ENCODE assay signal across 19 mouse cellular contexts in the genomic region with DNA sequence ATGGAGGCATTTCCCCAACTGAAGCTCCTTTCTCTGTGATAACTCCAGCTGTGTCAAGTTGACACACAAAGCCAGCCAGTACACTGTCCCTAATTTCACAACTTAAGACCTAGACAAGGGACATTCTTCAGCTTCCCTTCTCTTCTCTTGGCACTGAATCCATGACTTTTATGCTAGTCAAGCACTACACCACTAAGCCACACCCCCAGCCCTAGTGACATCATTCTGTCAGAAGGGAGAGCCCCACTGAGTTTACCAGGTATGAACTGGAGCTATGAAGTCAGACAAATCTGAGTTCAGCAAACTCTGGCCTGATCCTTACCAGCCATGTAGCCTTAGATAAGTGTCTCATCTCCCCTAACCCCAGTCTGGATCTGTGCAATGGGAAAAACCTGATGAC.
"Had no signal": no experiment of that assay in that cellular context is flagged by ENCODE, and none has a peak within 500 bp of the region (broad histone marks: within the 10 kb centered on the region; RNA-seq: fewer than 3 reads in every experiment).

No protein-coding gene starts in this region.

- H3K4me2 ChIP-seq: lung, embryonic 14.5 days; midbrain, embryonic 13.5 days; midbrain, embryonic 15.5 days; neural tube, embryonic 13.5 days; neural tube, embryonic 15.5 days; stomach, embryonic 15.5 days had no signal

- DNase-seq: lung, adult 18-20 months; lung, embryonic 14.5 days; lung, postnatal 10 days; lung, postnatal 4 days; retina, postnatal 1 day; right cerebral cortex, adult 18-20 months; right cerebral cortex, postnatal 25 days; right cerebral cortex, postnatal 4 days; thymus, adult 18-20 months; thymus, postnatal 14 days; thymus, postnatal 36 days had no signal

- ATAC-seq: midbrain, embryonic 13.5 days; midbrain, embryonic 15.5 days had no signal

- H3K27me3 ChIP-seq: midbrain, embryonic 15.5 days; neural tube, embryonic 13.5 days; neural tube, embryonic 15.5 days; stomach, embryonic 15.5 days had no signal

- H3K36me3 ChIP-seq: midbrain, embryonic 10.5 days; midbrain, embryonic 13.5 days; midbrain, embryonic 15.5 days; neural tube, embryonic 13.5 days; neural tube, embryonic 15.5 days; stomach, embryonic 15.5 days had no signal

- H3K9ac ChIP-seq: liver, embryonic 14.5 days; lung, embryonic 14.5 days; midbrain, embryonic 13.5 days; midbrain, embryonic 15.5 days; neural tube, embryonic 13.5 days; neural tube, embryonic 15.5 days; stomach, embryonic 15.5 days had no signal

- H3K4me3 ChIP-seq: midbrain, embryonic 10.5 days; midbrain, embryonic 13.5 days; midbrain, embryonic 15.5 days; myocyte; neural tube, embryonic 13.5 days; neural tube, embryonic 15.5 days; stomach, embryonic 15.5 days had no signal

- H3K9me3 ChIP-seq: midbrain, embryonic 10.5 days; midbrain, embryonic 13.5 days; midbrain, embryonic 15.5 days; neural tube, embryonic 13.5 days; neural tube, embryonic 15.5 days; stomach, embryonic 15.5 days had no signal

- H3K27ac ChIP-seq: liver, embryonic 14.5 days; midbrain, embryonic 10.5 days; midbrain, embryonic 13.5 days; midbrain, embryonic 15.5 days; neural tube, embryonic 13.5 days; neural tube, embryonic 15.5 days; stomach, embryonic 15.5 days had no signal

- H3K4me1 ChIP-seq: stomach, embryonic 15.5 days had no signal
